Mouse (Mus musculus) limb, embryonic 13.5 days (tissue): ENCODE data around the gene Aifm2. TPM values are rescaled to one million over a fixed set of nuclear protein-coding genes. Genes with fewer than 3 reads are reported as not detected.

ENCODE experiments used
- ATAC-seq: fragments of 200-750 bp; cut with Nextera tagmentation; 2 replicates; pipeline ENCODE4 v1.8.0; 2017; ENCODE audit warnings: low read depth, moderate number of reproducible peaks, moderate TSS enrichment; ENCODE audit not compliant: low FRiP score
- H3K27ac ChIP-seq: fragments of 300-500 bp; sonication (generic); 2 replicates; pipeline ENCODE4 v1.5.1; 2015; ENCODE audit warnings: inconsistent platforms, mild to moderate bottlenecking, moderate library complexity
- H3K27me3 ChIP-seq: fragments of 300-500 bp; sonication (generic); 2 replicates; pipeline ENCODE4 v1.6.1; 2015; ENCODE audit warnings: mild to moderate bottlenecking, inconsistent platforms
- H3K36me3 ChIP-seq: fragments of 300-500 bp; sonication (generic); 2 replicates; pipeline ENCODE4 v1.6.1; 2015; ENCODE audit warnings: inconsistent platforms, mild to moderate bottlenecking, moderate library complexity
- H3K4me1 ChIP-seq: fragments of 300-500 bp; sonication (generic); 2 replicates; pipeline ENCODE4 v1.6.1; 2015; ENCODE audit warnings: inconsistent platforms
- H3K4me2 ChIP-seq: fragments of 300-500 bp; sonication (generic); replicated peaks from 2 replicates; pipeline ENCODE4 v1.6.1; 2015; ENCODE audit warnings: inconsistent platforms, mild to moderate bottlenecking, moderate library complexity
- H3K4me3 ChIP-seq: fragments of 300-500 bp; sonication (generic); 2 replicates; pipeline ENCODE4 v1.5.1; 2015; ENCODE audit warnings: moderate library complexity, mild to moderate bottlenecking, inconsistent platforms
- H3K9ac ChIP-seq: fragments of 300-500 bp; sonication (generic); 2 replicates; pipeline ENCODE4 v1.6.1; 2015; ENCODE audit warnings: mild to moderate bottlenecking, inconsistent platforms
- H3K9me3 ChIP-seq: fragments of 300-500 bp; sonication (generic); 2 replicates; pipeline ENCODE4 v1.6.1; 2016; ENCODE audit warnings: inconsistent platforms
- WGBS: fragments of 180-500 bp; shearing (Covaris S2); methylation state at CpG from one replicate; pipeline ENCODE4 v1.1.7; 2015; 5-methylcytosine and 5-hydroxymethylcytosine counted together
- microRNA-seq: library from miRNA; unstranded; fragments of <30 nt; microRNA quantifications from one replicate; pipeline ENCODE4, GENCODE M21; 2016
- polyA plus RNA-seq: library from polyadenylated mRNA; unstranded; fragments of >200 nt; fragmentation: Nextera tagmentation; extraction: Ambion mirVana; gene quantifications from 2 replicates; pipeline ENCODE4 v1.2.1, GENCODE M21; 2015

Gene Aifm2
- polyA plus RNA-seq, 1 experiment from 2014 or later, result 15.9 TPM

GRCm38 (mm10) chr10:61783621-61784251 lies 68.7 kb downstream of the Aifm2 start, which contains the start of gene H2afy2:
Gene H2afy2 (minus strand): TSS chr10:61784147.
- peak within 1 kb of the TSS; percentile 99 for H3K9ac ChIP-seq
- peak within 1 kb of the TSS; percentile 92 for H3K4me3 ChIP-seq
- H3K9me3 ChIP-seq, result no peaks in the 10 kb centered on the region
- no peaks in the 10 kb centered on the region for H3K36me3 ChIP-seq
- H3K27ac ChIP-seq, result peak within 1 kb of the TSS; percentile 98
- peaks cover 26% of the 10 kb centered on the region for H3K4me1 ChIP-seq
- under 1% methylated on average over 48 of the region's 50 CpGs for whole genome bisulfite sequencing
- peak within 1 kb of the TSS; percentile 64 for H3K4me2 ChIP-seq
- H3K27me3 ChIP-seq, result no peaks in the 10 kb centered on the region
- ATAC-seq, result peak; percentile 88

- H3K9ac ChIP-seq, result peak overlapping the region; percentile 99
- H3K27ac ChIP-seq, result peak overlapping the region; percentile 98
- no peak for ATAC-seq
- H3K9me3 ChIP-seq, result no peaks in the 10 kb centered on the region
- H3K4me3 ChIP-seq, result peak overlapping the region; percentile 92
- H3K36me3 ChIP-seq, result no peaks in the 10 kb centered on the region
- H3K27me3 ChIP-seq, result no peaks in the 10 kb centered on the region
- peak overlapping the region; percentile 64 for H3K4me2 ChIP-seq
- peaks cover 26% of the 10 kb centered on the region for H3K4me1 ChIP-seq
- WGBS, result 15% methylated on average over 10 of the region's 10 CpGs
Observed at GRCm38 (mm10) chr10:61784414-61784813, 69.4 kb downstream of the Aifm2 start.

DNA sequence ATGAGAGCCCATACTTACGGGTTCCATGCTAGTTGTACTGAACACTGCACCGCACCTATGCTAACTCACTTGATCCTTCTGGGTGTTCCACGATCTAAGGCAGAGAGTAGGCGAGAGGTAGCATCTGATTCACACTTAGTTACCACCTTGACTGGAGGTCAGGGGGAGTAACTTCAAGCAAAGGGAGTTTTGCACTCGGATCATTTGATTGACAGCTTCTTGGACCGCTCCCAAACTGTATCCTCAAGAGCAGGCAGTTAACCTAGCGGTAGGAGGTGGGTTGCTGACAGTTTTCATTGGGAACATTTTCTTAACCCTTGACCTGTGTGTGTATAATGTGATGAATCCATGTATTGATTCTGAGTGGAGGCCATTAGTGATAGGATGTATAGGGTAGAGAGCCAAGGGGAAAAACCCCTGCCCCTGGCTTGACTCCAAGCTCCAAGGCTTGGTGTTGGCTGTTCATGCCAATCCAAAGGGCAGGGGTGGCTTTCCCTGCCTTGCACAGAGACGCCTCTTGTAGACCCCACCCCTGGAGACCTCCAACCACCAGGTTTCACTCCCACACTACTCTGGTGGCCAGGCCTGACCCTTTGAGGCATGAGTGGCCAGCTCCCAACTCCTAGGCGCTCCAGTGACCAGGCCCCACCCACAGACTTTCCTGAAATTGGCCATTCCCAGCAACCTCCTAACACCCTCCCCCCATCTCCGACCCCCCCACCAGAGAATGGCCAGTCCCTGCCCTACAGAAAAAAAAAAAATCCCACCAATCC lies 72.7 kb downstream of the Aifm2 start:
- Histone ChIP-seq H3K9me3 (no peaks in the 10 kb centered on the region), H3K27ac (no peak overlapping the region), H3K36me3 (no peaks in the 10 kb centered on the region), H3K27me3 (no peaks in the 10 kb centered on the region), H3K4me3 (no peak overlapping the region), H3K9ac (no peak overlapping the region), H3K4me1 (peaks cover 9% of the 10 kb centered on the region), H3K4me2 (no peak overlapping the region)
- ATAC-seq, result no peak
- 76% methylated on average over 10 of the region's 10 CpGs for WGBS

- Histone ChIP-seq H3K9me3 (no peaks in the 10 kb centered on the region), H3K36me3 (no peaks in the 10 kb centered on the region), H3K9ac (no peak overlapping the region), H3K4me2 (no peak overlapping the region), H3K27ac (no peak overlapping the region), H3K4me1 (peaks cover 8% of the 10 kb centered on the region), H3K4me3 (no peak overlapping the region), H3K27me3 (no peaks in the 10 kb centered on the region)
- 87% methylated on average over 5 of the region's 5 CpGs for WGBS
- ATAC-seq, result no peak
Observed at GRCm38 (mm10) chr10:61788499-61788898, 73.4 kb downstream of the Aifm2 start.

Small RNA genes lying within 50 kb of the gene (microRNA-seq; reads per million reads assigned to microRNA genes)
- gene Mir5108, result not detected

Other genes with a start within 250 kb of the Aifm2 start
- 11.5 and 11.7 TPM in 2 replicates for gene Lrrc20, start 239.5 kb upstream of the Aifm2 start, polyA plus RNA-seq
- 0.05 and 0.11 TPM in 2 replicates for gene Npffr1, start 119.8 kb upstream of the Aifm2 start, polyA plus RNA-seq
- 208 and 209 TPM in 2 replicates for gene Ppa1, start 66.7 kb upstream of the Aifm2 start, polyA plus RNA-seq
- 291 and 292 TPM in 2 replicates for gene Sar1a, start 35.0 kb upstream of the Aifm2 start, polyA plus RNA-seq
- 29.1 and 30.9 TPM in 2 replicates for gene Tysnd1, start 19.7 kb upstream of the Aifm2 start, polyA plus RNA-seq
- gene H2afy2, start 68.9 kb downstream of the Aifm2 start, polyA plus RNA-seq, result 266 and 267 TPM in 2 replicates